Mouse (Mus musculus) forebrain, embryonic 10.5 days (tissue): ENCODE measurements around the gene Nrcam. TPM values are rescaled to one million over a fixed set of nuclear protein-coding genes. Genes with fewer than 3 reads are reported as not detected.

ENCODE experiments used
- DNase-seq: peaks from one replicate; pipeline ENCODE4 v3.0.0-alpha.2; 2017; ENCODE audit warnings: low spot score; ENCODE audit errors: extremely low spot score
- H3K27ac ChIP-seq: fragments of 300-500 bp; sonication (generic); 2 replicates; pipeline ENCODE4 v1.5.1; 2016; ENCODE audit warnings: mild to moderate bottlenecking
- H3K27me3 ChIP-seq: fragments of 300-500 bp; sonication (generic); 2 replicates; pipeline ENCODE4 v1.6.1; 2016; ENCODE audit warnings: mild to moderate bottlenecking; ENCODE audit not compliant: poor library complexity, severe bottlenecking
- H3K36me3 ChIP-seq: fragments of 300-500 bp; sonication (generic); replicated peaks from 2 replicates; pipeline ENCODE4 v1.6.1; 2016; ENCODE audit warnings: mild to moderate bottlenecking, moderate library complexity
- H3K4me1 ChIP-seq: fragments of 300-500 bp; sonication (generic); 2 replicates; pipeline ENCODE4 v1.6.1; 2016
- H3K4me3 ChIP-seq: fragments of 300-500 bp; sonication (generic); 2 replicates; pipeline ENCODE4 v1.5.1; 2016; ENCODE audit warnings: mild to moderate bottlenecking, moderate library complexity
- H3K9me3 ChIP-seq: fragments of 300-500 bp; sonication (generic); 2 replicates; pipeline ENCODE4 v1.6.1; 2016; ENCODE audit warnings: mild to moderate bottlenecking, moderate library complexity
- WGBS: fragments of 180-500 bp; shearing (Covaris S2); methylation state at CpG from one replicate; pipeline ENCODE4 v1.1.7; 2016; 5-methylcytosine and 5-hydroxymethylcytosine counted together
- polyA plus RNA-seq: library from polyadenylated mRNA; unstranded; fragments of >200 nt; fragmentation: Nextera tagmentation; extraction: Ambion mirVana; gene quantifications from 2 replicates; pipeline ENCODE4 v1.2.1, GENCODE M21; 2016

The Nrcam gene
- polyA plus RNA-seq, 1 experiment from 2014 or later, result 19.4 TPM

GRCm38 (mm10) chr12:44501807-44502487 is 173.3 kb downstream of the Nrcam start:
- no peak overlapping the region for H3K27ac ChIP-seq
- peaks cover 26% of the 10 kb centered on the region; the same call in 1 of the 2 replicates for H3K27me3 ChIP-seq
- H3K4me1 ChIP-seq, result peaks cover 37% of the 10 kb centered on the region
- H3K36me3 ChIP-seq, result no peaks in the 10 kb centered on the region
- no peaks in the 10 kb centered on the region for H3K9me3 ChIP-seq
- H3K4me3 ChIP-seq, result no peak overlapping the region
- WGBS, result 78% methylated on average over 5 of the region's 5 CpGs
- DNase-seq, result no peak

GRCm38 (mm10) chr12:44503737-44504136 is 175.1 kb downstream of the Nrcam start:
- 90% methylated on average over 4 of the region's 4 CpGs for WGBS
- DNase-seq, result no peak

GRCm38 (mm10) chr12:44508635-44509034 is 179.9 kb downstream of the Nrcam start:
- DNase-seq, result no peak
- Histone ChIP-seq H3K9me3 (no peaks in the 10 kb centered on the region), H3K27me3 (no peaks in the 10 kb centered on the region; the same call in 1 of the 2 replicates), H3K36me3 (no peaks in the 10 kb centered on the region), H3K4me1 (no peaks in the 10 kb centered on the region), H3K27ac (no peak overlapping the region), H3K4me3 (no peak overlapping the region)
- WGBS, result 84% methylated on average over 3 of the region's 3 CpGs

More at GRCm38 (mm10) chr12:44503737-44504136, 175.1 kb downstream of the Nrcam start:
- no peaks in the 10 kb centered on the region for H3K9me3 ChIP-seq
- H3K36me3 ChIP-seq, result no peaks in the 10 kb centered on the region
- no peak overlapping the region for H3K27ac ChIP-seq
- H3K4me3 ChIP-seq, result no peak overlapping the region
- peaks cover 17% of the 10 kb centered on the region; the same call in 1 of the 2 replicates for H3K27me3 ChIP-seq
- peaks cover 26% of the 10 kb centered on the region for H3K4me1 ChIP-seq

GRCm38 (mm10) chr12:44509406-44510104 is 180.9 kb downstream of the Nrcam start:
- H3K27me3 ChIP-seq, result no peaks in the 10 kb centered on the region; the same call in 1 of the 2 replicates
- DNase-seq, result no peak
- H3K36me3 ChIP-seq, result no peaks in the 10 kb centered on the region
- no peak overlapping the region for H3K4me3 ChIP-seq
- no peaks in the 10 kb centered on the region for H3K4me1 ChIP-seq
- 81% methylated on average over 4 of the region's 4 CpGs for WGBS
- no peaks in the 10 kb centered on the region for H3K9me3 ChIP-seq
- no peak overlapping the region for H3K27ac ChIP-seq

GRCm38 (mm10) chr12:44515066-44515465 is 186.4 kb downstream of the Nrcam start:
- Histone ChIP-seq H3K36me3 (no peaks in the 10 kb centered on the region), H3K9me3 (no peaks in the 10 kb centered on the region), H3K27me3 (peaks cover 54% of the 10 kb centered on the region), H3K4me3 (no peak overlapping the region), H3K27ac (no peak overlapping the region), H3K4me1 (peaks cover 12% of the 10 kb centered on the region)
- no peak for DNase-seq
- whole genome bisulfite sequencing, result 84% methylated on average over 4 of the region's 4 CpGs

GRCm38 (mm10) chr12:44519440-44520141 is 190.9 kb downstream of the Nrcam start:
- DNase-seq, result no peak
- Histone ChIP-seq H3K4me1 (peaks cover 12% of the 10 kb centered on the region), H3K27ac (no peak overlapping the region), H3K36me3 (no peaks in the 10 kb centered on the region), H3K9me3 (no peaks in the 10 kb centered on the region), H3K4me3 (no peak overlapping the region), H3K27me3 (peaks cover 99% of the 10 kb centered on the region)
- 32% methylated on average over 7 of the region's 7 CpGs for WGBS

GRCm38 (mm10) chr12:44521496-44521895 is 192.8 kb downstream of the Nrcam start:
- Histone ChIP-seq H3K4me1 (peaks cover 12% of the 10 kb centered on the region), H3K27me3 (peaks cover 100% of the 10 kb centered on the region), H3K4me3 (no peak overlapping the region), H3K36me3 (no peaks in the 10 kb centered on the region), H3K27ac (no peak overlapping the region), H3K9me3 (no peaks in the 10 kb centered on the region)
- DNase-seq, result no peak
- 78% methylated on average over 3 of the region's 3 CpGs for WGBS

- Histone ChIP-seq H3K4me3 (no peak overlapping the region), H3K9me3 (no peaks in the 10 kb centered on the region), H3K36me3 (no peaks in the 10 kb centered on the region), H3K27me3 (peaks cover 78% of the 10 kb centered on the region), H3K4me1 (peaks cover 9% of the 10 kb centered on the region; the same call in 1 of the 2 replicates), H3K27ac (no peak overlapping the region)
- WGBS, result 86% methylated on average over 8 of the region's 8 CpGs
- no peak for DNase-seq
Observed at GRCm38 (mm10) chr12:44524621-44525565, 196.2 kb downstream of the Nrcam start.

- no peak overlapping the region for H3K27ac ChIP-seq
- peaks cover 45% of the 10 kb centered on the region for H3K27me3 ChIP-seq
- peaks cover 9% of the 10 kb centered on the region; the same call in 1 of the 2 replicates for H3K4me1 ChIP-seq
- no peaks in the 10 kb centered on the region for H3K9me3 ChIP-seq
- WGBS, result 38% methylated on average over 11 of the region's 11 CpGs
- DNase-seq, result no peak
- H3K4me3 ChIP-seq, result no peak overlapping the region
- H3K36me3 ChIP-seq, result no peaks in the 10 kb centered on the region
Observed at GRCm38 (mm10) chr12:44528391-44529016, 199.8 kb downstream of the Nrcam start.

GRCm38 (mm10) chr12:44532337-44533113 is 203.8 kb downstream of the Nrcam start:
- no peaks in the 10 kb centered on the region for H3K36me3 ChIP-seq
- H3K27ac ChIP-seq, result no peak overlapping the region
- DNase-seq, result no peak

GRCm38 (mm10) chr12:44534100-44534633 is 205.5 kb downstream of the Nrcam start:
- no peaks in the 10 kb centered on the region for H3K36me3 ChIP-seq
- DNase-seq, result no peak
- 85% methylated on average over 7 of the region's 7 CpGs for WGBS
- peaks cover 3% of the 10 kb centered on the region; the same call in 1 of the 2 replicates for H3K27me3 ChIP-seq
- H3K4me1 ChIP-seq, result no peaks in the 10 kb centered on the region
- H3K4me3 ChIP-seq, result no peak overlapping the region
- no peak overlapping the region for H3K27ac ChIP-seq
- H3K9me3 ChIP-seq, result no peaks in the 10 kb centered on the region

More at GRCm38 (mm10) chr12:44532337-44533113, 203.8 kb downstream of the Nrcam start:
- WGBS, result 85% methylated on average over 19 of the region's 19 CpGs
- H3K4me1 ChIP-seq, result peaks cover 9% of the 10 kb centered on the region; the same call in 1 of the 2 replicates
- H3K27me3 ChIP-seq, result peaks cover 5% of the 10 kb centered on the region; the same call in 1 of the 2 replicates
- H3K9me3 ChIP-seq, result no peaks in the 10 kb centered on the region
- H3K4me3 ChIP-seq, result no peak overlapping the region
